Mouse (Mus musculus): ENCODE data around the gene Def6. TPM values are rescaled to one million over a fixed set of nuclear protein-coding genes. Genes with fewer than 3 reads are reported as not detected.

Gene Def6
- polyA plus RNA-seq, 1 experiment: 26.5 TPM

- no peaks in the 10 kb centered on the region for H3K4me1 ChIP-seq (ENCODE audit: control insufficient read depth, insufficient read depth, low read length)
- H3K27ac ChIP-seq (ENCODE audit: insufficient read depth, low read length): no peak overlapping the region
- H3K4me3 ChIP-seq (ENCODE audit: insufficient read depth, low read length): no peak overlapping the region
- TF ChIP-seq POLR2A (IDR thresholded peaks at IDR 0.05; ENCODE audit: low read depth, low read length): no peak
- peak; percentile 14; the same call in 1 of the 2 replicates for TF ChIP-seq CTCF (IDR thresholded peaks at IDR 0.05; ENCODE audit: borderline replicate concordance, insufficient read depth, low read length)
These were observed 67.2 kb downstream of the Def6 start for GRCm38 (mm10) chr17:28274739-28275138.

- Histone ChIP-seq H3K4me1 (ENCODE audit: control insufficient read depth, insufficient read depth, low read length) (no peaks in the 10 kb centered on the region), H3K4me3 (ENCODE audit: insufficient read depth, low read length) (no peak overlapping the region), H3K27ac (ENCODE audit: insufficient read depth, low read length) (no peak overlapping the region)
- TF ChIP-seq POLR2A (IDR thresholded peaks at IDR 0.05; ENCODE audit: low read depth, low read length) (no peak), CTCF (IDR thresholded peaks at IDR 0.05; ENCODE audit: borderline replicate concordance, insufficient read depth, low read length) (no peak)
These were observed 69.6 kb downstream of the Def6 start for GRCm38 (mm10) chr17:28277226-28277625.

- Histone ChIP-seq H3K4me3 (ENCODE audit: insufficient read depth, low read length) (no peak overlapping the region), H3K27ac (ENCODE audit: insufficient read depth, low read length) (no peak overlapping the region), H3K4me1 (ENCODE audit: control insufficient read depth, insufficient read depth, low read length) (no peaks in the 10 kb centered on the region)
- TF ChIP-seq POLR2A (IDR thresholded peaks at IDR 0.05; ENCODE audit: low read depth, low read length) (no peak), CTCF (IDR thresholded peaks at IDR 0.05; ENCODE audit: borderline replicate concordance, insufficient read depth, low read length) (no peak)
These were observed 70.1 kb downstream of the Def6 start for GRCm38 (mm10) chr17:28277721-28278120.

GRCm38 (mm10) chr17:28278156-28278555, 70.6 kb downstream of the Def6 start:
- no peaks in the 10 kb centered on the region for H3K4me1 ChIP-seq (ENCODE audit: control insufficient read depth, insufficient read depth, low read length)
- no peak overlapping the region for H3K27ac ChIP-seq (ENCODE audit: insufficient read depth, low read length)
- H3K4me3 ChIP-seq (ENCODE audit: insufficient read depth, low read length): no peak overlapping the region
- TF ChIP-seq POLR2A (IDR thresholded peaks at IDR 0.05; ENCODE audit: low read depth, low read length) (no peak), CTCF (IDR thresholded peaks at IDR 0.05; ENCODE audit: borderline replicate concordance, insufficient read depth, low read length) (no peak)

Other genes starting within 250 kb of the Def6 start
- not detected in 2 replicates for gene Tcp11, start 127.1 kb upstream of the Def6 start, polyA plus RNA-seq (2011; ENCODE audit: insufficient read length, low read depth, missing spikeins)
- gene Scube3, start 65.6 kb upstream of the Def6 start, polyA plus RNA-seq (2011; ENCODE audit: insufficient read length, low read depth, missing spikeins): 3.3 and 4.7 TPM in 2 replicates
- gene Zfp523, start 30.6 kb upstream of the Def6 start, polyA plus RNA-seq (2011; ENCODE audit: insufficient read length, low read depth, missing spikeins): 12.8 and 15.8 TPM in 2 replicates
- gene Ppard, start 24.9 kb downstream of the Def6 start, polyA plus RNA-seq (2011; ENCODE audit: insufficient read length, low read depth, missing spikeins): 31.6 and 36.1 TPM in 2 replicates
- 22.3 and 23.4 TPM in 2 replicates for gene Fance, start 105.7 kb downstream of the Def6 start, polyA plus RNA-seq (2011; ENCODE audit: insufficient read length, low read depth, missing spikeins)
- gene Rpl10a, start 120.7 kb downstream of the Def6 start, polyA plus RNA-seq (2011; ENCODE audit: insufficient read length, low read depth, missing spikeins): 1,157 and 1,234 TPM in 2 replicates
- gene Tead3, start 143.0 kb downstream of the Def6 start, polyA plus RNA-seq (2011; ENCODE audit: insufficient read length, low read depth, missing spikeins): 58.5 and 64.0 TPM in 2 replicates
- gene Tulp1, start 157.4 kb downstream of the Def6 start, polyA plus RNA-seq (2011; ENCODE audit: insufficient read length, low read depth, missing spikeins): 0.51 TPM in 1 of 2 replicates, not detected in the other

All from embryonic fibroblast, embryonic 13.5 days (primary cell).